Mouse (Mus musculus) MEL (cell line): ENCODE measurements around the gene Rtf2.

Experiments used
- CTCF ChIP-seq, 3 experiments: IDR thresholded peaks in 2 of 3; conservative IDR thresholded peaks in 1 of 3; 2 replicates each; pipeline ENCODE4 v1.5.1; 2011 to 2012; ENCODE audit warnings: low read length in 3 of 3, low read depth in 2 of 3, mild to moderate bottlenecking in 2 of 3, improper control_type of control experiment in 1 of 3, inconsistent platforms in 1 of 3, mixed read lengths in 1 of 3, moderate library complexity in 1 of 3; ENCODE audit not compliant: control insufficient read depth in 1 of 3, insufficient read depth in 1 of 3, poor library complexity in 1 of 3, severe bottlenecking in 1 of 3
- ETS1 ChIP-seq: IDR thresholded peaks from 2 replicates; pipeline ENCODE4 v1.6.1; 2012; ENCODE audit warnings: low read depth, mild to moderate bottlenecking, inconsistent platforms, low read length, improper control_type of control experiment, moderate library complexity
- HCFC1 ChIP-seq: IDR thresholded peaks from 2 replicates; pipeline ENCODE4 v1.6.1; 2012; ENCODE audit warnings: low read depth, mild to moderate bottlenecking, inconsistent platforms, low read length, improper control_type of control experiment, moderate library complexity
- JUND ChIP-seq: IDR thresholded peaks from 2 replicates; pipeline ENCODE4 v1.6.1; 2011; ENCODE audit warnings: low read depth, mild to moderate bottlenecking, improper control_type of control experiment, low read length
- MAX ChIP-seq: IDR thresholded peaks from 2 replicates; pipeline ENCODE4 v1.6.1; 2011; ENCODE audit warnings: low read length, improper control_type of control experiment
- MYB ChIP-seq: IDR thresholded peaks from 2 replicates; pipeline ENCODE4 v1.6.1; 2011; ENCODE audit warnings: mild to moderate bottlenecking, low read depth, low read length, improper control_type of control experiment
- POLR2A ChIP-seq, 2 experiments: IDR thresholded peaks; 2 replicates each; pipeline ENCODE4 v1.6.1; 2011 to 2012; ENCODE audit warnings: low read length in 2 of 2, mild to moderate bottlenecking in 2 of 2, control low read depth in 1 of 2, improper control_type of control experiment in 1 of 2, low read depth in 1 of 2, moderate library complexity in 1 of 2; ENCODE audit not compliant: control insufficient read depth in 1 of 2, insufficient read depth in 1 of 2, poor library complexity in 1 of 2
- RAD21 ChIP-seq: IDR thresholded peaks from 2 replicates; pipeline ENCODE4 v1.6.1; 2011; ENCODE audit warnings: mild to moderate bottlenecking, low read depth, low read length, improper control_type of control experiment
- TBP ChIP-seq: IDR thresholded peaks from 2 replicates; pipeline ENCODE4 v1.8.0; 2011; ENCODE audit warnings: low read depth, low read length, improper control_type of control experiment
- TCF12 ChIP-seq: IDR thresholded peaks from 2 replicates; pipeline ENCODE4 v1.6.1; 2014; ENCODE audit warnings: low read depth, mild to moderate bottlenecking, inconsistent platforms, low read length, improper control_type of control experiment, moderate library complexity
- USF1 ChIP-seq: IDR thresholded peaks from 2 replicates; pipeline ENCODE4 v1.6.1; 2014; ENCODE audit warnings: low read depth, mild to moderate bottlenecking, inconsistent platforms, low read length, improper control_type of control experiment, moderate library complexity
- ZC3H11A ChIP-seq: IDR thresholded peaks from 2 replicates; pipeline ENCODE4 v1.6.1; 2012; ENCODE audit warnings: low read depth, mild to moderate bottlenecking, inconsistent platforms, low read length, improper control_type of control experiment
- ZKSCAN1 ChIP-seq: IDR thresholded peaks from 2 replicates; pipeline ENCODE4 v1.6.1; 2012; ENCODE audit warnings: low read depth, mild to moderate bottlenecking, inconsistent platforms, low read length, improper control_type of control experiment, moderate library complexity

DNA sequence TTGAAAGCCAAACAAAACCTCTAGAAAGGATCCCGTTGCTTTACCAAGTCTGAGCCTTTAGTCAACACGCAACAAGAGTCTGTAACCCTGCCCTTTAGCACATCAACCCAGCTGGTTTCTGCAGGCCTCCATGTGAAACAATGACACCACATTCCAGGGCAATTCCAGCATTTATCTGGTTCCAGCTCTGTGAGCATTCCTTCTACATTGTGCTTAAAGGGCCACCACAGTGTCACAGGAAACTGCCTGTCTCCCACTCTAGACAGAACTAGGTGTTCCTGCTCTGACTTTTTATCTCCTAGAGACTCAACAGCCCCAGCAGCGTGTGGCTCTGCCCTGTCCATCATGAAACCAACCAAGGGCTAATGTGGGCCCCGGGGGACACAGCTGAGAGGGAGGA lies 27.1 kb upstream of the Rtf2 start:
- TF ChIP-seq POLR2A (IDR thresholded peaks at IDR 0.05; ENCODE audit: control insufficient read depth in 1 of 2, insufficient read depth in 1 of 2, low read depth in 1 of 2, low read length in 2 of 2, poor library complexity in 1 of 2) (no peak), MAX (no peak), ZC3H11A (no peak), CTCF (IDR thresholded peaks at IDR 0.05 in 2 of 3, conservative IDR thresholded peaks at IDR 0.05 in 1 of 3; ENCODE audit: control insufficient read depth in 1 of 3, insufficient read depth in 1 of 3, low read depth in 2 of 3, low read length in 3 of 3, poor library complexity in 1 of 3, severe bottlenecking in 1 of 3) (no peak), ZKSCAN1 (no peak), ETS1 (no peak), TBP (no peak), JUND (no peak), HCFC1 (no peak), RAD21 (no peak), TCF12 (no peak), MYB (no peak), USF1 (no peak)
